Mouse (Mus musculus) spleen, adult 2 months (tissue): Measurements from ENCODE around the gene Dnmt3a.

Experiments
- CTCF ChIP-seq: fragments of 200-500 bp; IDR thresholded peaks from 2 replicates; pipeline ENCODE4 v1.5.1; 2011; ENCODE audit warnings: mild to moderate bottlenecking, inconsistent platforms; ENCODE audit not compliant: insufficient read depth, insufficient read length, insufficient replicate concordance; ENCODE audit errors: extremely low read depth
- POLR2A ChIP-seq: fragments of 200-500 bp; IDR thresholded peaks from 2 replicates; pipeline ENCODE4 v1.6.1; 2011; ENCODE audit warnings: low read depth, low read length, inconsistent platforms

DNA sequence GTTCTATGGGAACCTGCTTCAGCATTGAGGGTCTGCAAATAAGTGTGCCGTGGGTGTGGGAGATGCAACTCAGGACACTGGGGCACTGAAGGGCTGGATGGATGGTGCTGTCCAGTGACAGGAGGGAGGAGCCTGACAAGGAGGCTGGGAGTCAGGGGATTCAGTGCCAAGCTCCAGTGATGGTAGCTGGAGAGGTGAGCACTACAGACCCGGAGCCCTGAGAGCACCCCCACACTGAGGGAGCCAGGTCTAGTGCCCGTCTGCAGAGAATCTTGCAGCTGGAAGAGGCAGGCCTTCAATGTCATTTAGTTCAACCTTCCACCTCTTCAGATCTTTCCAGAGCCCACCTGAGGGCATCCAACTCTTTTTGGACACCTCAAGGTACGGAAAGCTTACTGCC, at the start of gene Dnmt3a:
- TF ChIP-seq CTCF (no peak), POLR2A (no peak)
